Mouse (Mus musculus): ENCODE data around the gene Traf3ip2. TPM values are rescaled to one million over a fixed set of nuclear protein-coding genes. Genes with fewer than 3 reads are reported as not detected.

Traf3ip2 gene
- polyA plus RNA-seq, 1 experiment from 2014 or later: 9.4 TPM

DNA sequence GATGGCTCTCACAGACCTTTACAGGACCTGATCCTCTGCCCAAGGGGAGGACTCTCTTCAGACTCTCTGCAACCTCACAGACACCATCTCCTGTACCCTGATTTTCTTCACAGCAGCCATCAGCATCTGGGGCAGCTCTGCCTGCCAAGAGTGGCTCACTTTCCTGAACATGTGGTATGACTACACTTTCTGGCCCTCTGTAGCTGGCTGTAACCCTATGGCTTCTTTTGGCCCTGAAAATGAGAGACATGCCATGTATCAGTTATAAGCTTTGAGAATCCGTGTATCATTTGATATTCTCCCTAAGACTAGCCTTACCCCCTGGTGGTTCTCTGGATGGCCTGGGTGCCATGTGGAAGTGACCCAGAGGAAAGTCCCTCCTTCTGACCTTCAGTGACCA is 58.7 kb downstream of the Traf3ip2 start:
- DNase-seq (ENCODE audit: low spot score) (no peak), ATAC-seq (ENCODE audit: insufficient read depth, low FRiP score, low TSS enrichment) (no peak)
- H3K27ac ChIP-seq (ENCODE audit: low read depth, low read length): no peak overlapping the region
- H3K36me3 ChIP-seq (ENCODE audit: control insufficient read depth, insufficient read depth, low read length): no peaks in the 10 kb centered on the region
- no peak overlapping the region for H3K9ac ChIP-seq (ENCODE audit: low read length)
- no peaks in the 10 kb centered on the region for H3K27me3 ChIP-seq (ENCODE audit: control insufficient read depth, insufficient read depth, low read length)
- H3K4me2 ChIP-seq (ENCODE audit: low read depth): no peak overlapping the region
- peaks cover 26% of the 10 kb centered on the region for H3K4me1 ChIP-seq (ENCODE audit: control insufficient read depth, insufficient read depth, low read length)
- H3K9me3 ChIP-seq (ENCODE audit: control insufficient read depth, low read length): no peaks in the 10 kb centered on the region
- no peak overlapping the region for H3K4me3 ChIP-seq (ENCODE audit: low read depth, low read length)
- WGBS: 85% methylated on average over 1 of the region's 1 CpGs

DNA sequence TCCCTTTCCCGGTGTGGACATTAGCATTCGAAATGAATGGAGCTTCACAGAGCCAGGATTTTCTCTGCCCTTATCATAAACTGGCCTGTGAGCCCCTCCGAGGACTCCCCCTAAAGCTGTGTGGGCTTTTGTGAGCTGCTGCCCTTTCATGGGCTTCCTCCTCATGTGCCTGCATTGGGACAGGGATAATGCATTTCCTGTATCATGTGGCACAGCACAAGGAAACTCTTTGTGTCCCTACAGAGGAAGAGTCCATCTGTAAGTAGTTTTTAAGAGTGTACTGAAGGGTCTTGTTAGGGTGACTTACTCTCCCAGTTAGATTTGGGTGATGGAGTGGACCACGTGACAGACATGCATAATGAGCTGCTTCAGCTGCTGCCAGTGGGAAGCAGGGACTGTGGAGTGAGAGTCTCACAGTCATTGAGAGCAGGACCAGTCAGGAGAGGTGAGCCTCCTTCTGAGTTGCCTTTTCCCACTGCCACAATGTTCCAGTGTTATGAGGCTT is 59.9 kb downstream of the Traf3ip2 start:
- Histone ChIP-seq H3K4me1 (ENCODE audit: control insufficient read depth, insufficient read depth, low read length) (peaks cover 25% of the 10 kb centered on the region), H3K4me2 (ENCODE audit: low read depth) (no peak overlapping the region), H3K27ac (ENCODE audit: low read depth, low read length) (peak overlapping the region; percentile 79), H3K9ac (ENCODE audit: low read length) (no peak overlapping the region), H3K36me3 (ENCODE audit: control insufficient read depth, insufficient read depth, low read length) (no peaks in the 10 kb centered on the region), H3K4me3 (ENCODE audit: low read depth, low read length) (no peak overlapping the region), H3K9me3 (ENCODE audit: control insufficient read depth, low read length) (no peaks in the 10 kb centered on the region), H3K27me3 (ENCODE audit: control insufficient read depth, insufficient read depth, low read length) (no peaks in the 10 kb centered on the region)
- 20% methylated on average over 4 of the region's 4 CpGs for WGBS
- DNase-seq (ENCODE audit: low spot score) (peak; percentile 69), ATAC-seq (ENCODE audit: insufficient read depth, low FRiP score, low TSS enrichment) (peak; percentile 94)

DNA sequence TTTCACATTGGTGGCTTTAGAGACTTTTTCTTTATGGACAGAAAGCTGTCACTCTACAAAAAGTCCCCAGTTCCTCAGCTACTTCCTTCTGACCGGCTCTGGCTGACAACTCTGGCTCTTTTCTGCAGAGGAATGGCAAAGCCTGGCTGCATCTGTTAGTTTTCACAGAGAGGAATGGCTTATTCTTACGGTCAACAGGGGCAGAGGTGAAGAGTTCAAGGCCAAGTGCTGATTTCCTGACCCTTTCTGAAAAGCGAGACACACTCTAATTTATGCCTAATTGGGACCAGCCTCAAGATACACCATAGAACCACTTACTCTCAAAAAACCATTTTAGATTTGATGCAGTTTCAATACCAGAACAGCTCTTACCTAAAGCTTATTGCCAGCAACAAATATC is 61.4 kb downstream of the Traf3ip2 start:
- Histone ChIP-seq H3K9ac (ENCODE audit: low read length) (no peak overlapping the region), H3K4me1 (ENCODE audit: control insufficient read depth, insufficient read depth, low read length) (peaks cover 25% of the 10 kb centered on the region), H3K4me2 (ENCODE audit: low read depth) (no peak overlapping the region), H3K27me3 (ENCODE audit: control insufficient read depth, insufficient read depth, low read length) (no peaks in the 10 kb centered on the region), H3K27ac (ENCODE audit: low read depth, low read length) (0 out of 2 replicates have a peak overlapping the region, but pooled peaks have one; percentile 47), H3K9me3 (ENCODE audit: control insufficient read depth, low read length) (no peaks in the 10 kb centered on the region), H3K36me3 (ENCODE audit: control insufficient read depth, insufficient read depth, low read length) (no peaks in the 10 kb centered on the region), H3K4me3 (ENCODE audit: low read depth, low read length) (no peak overlapping the region)
- no peak for DNase-seq (ENCODE audit: low spot score)
- ATAC-seq (ENCODE audit: insufficient read depth, low FRiP score, low TSS enrichment): no peak
- 8% methylated on average over 3 of the region's 3 CpGs for WGBS

DNA sequence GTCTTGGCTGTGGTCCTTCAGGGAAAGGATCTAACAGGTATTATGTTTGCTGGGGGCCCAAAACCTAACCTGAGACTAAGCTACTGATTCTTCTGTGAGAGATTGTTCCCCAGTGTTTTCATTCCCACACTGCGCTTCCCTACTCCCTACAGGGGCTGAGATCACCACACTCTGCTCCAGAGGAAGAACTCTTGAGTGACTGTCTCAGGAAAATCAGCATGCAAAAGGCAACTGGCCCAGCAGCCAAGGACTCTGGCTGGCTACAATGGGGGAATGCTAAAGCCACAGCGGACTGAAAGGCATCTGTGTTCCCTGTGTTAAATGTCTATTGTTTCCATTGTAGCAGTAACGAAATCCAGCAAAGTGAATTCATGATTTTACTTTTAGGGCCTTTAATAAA is 62.0 kb downstream of the Traf3ip2 start:
- DNase-seq (ENCODE audit: low spot score): peak; percentile 32
- Histone ChIP-seq H3K27me3 (ENCODE audit: control insufficient read depth, insufficient read depth, low read length) (no peaks in the 10 kb centered on the region), H3K36me3 (ENCODE audit: control insufficient read depth, insufficient read depth, low read length) (no peaks in the 10 kb centered on the region), H3K4me2 (ENCODE audit: low read depth) (no peak overlapping the region), H3K9ac (ENCODE audit: low read length) (no peak overlapping the region), H3K9me3 (ENCODE audit: control insufficient read depth, low read length) (no peaks in the 10 kb centered on the region), H3K4me3 (ENCODE audit: low read depth, low read length) (no peak overlapping the region), H3K4me1 (ENCODE audit: control insufficient read depth, insufficient read depth, low read length) (peaks cover 25% of the 10 kb centered on the region), H3K27ac (ENCODE audit: low read depth, low read length) (peak overlapping the region; percentile 39; the same call in 1 of the 2 replicates)
- 27% methylated on average over 3 of the region's 3 CpGs for WGBS
- ATAC-seq (ENCODE audit: insufficient read depth, low FRiP score, low TSS enrichment): peak; percentile 28; the same call in 1 of the 2 replicates

DNA sequence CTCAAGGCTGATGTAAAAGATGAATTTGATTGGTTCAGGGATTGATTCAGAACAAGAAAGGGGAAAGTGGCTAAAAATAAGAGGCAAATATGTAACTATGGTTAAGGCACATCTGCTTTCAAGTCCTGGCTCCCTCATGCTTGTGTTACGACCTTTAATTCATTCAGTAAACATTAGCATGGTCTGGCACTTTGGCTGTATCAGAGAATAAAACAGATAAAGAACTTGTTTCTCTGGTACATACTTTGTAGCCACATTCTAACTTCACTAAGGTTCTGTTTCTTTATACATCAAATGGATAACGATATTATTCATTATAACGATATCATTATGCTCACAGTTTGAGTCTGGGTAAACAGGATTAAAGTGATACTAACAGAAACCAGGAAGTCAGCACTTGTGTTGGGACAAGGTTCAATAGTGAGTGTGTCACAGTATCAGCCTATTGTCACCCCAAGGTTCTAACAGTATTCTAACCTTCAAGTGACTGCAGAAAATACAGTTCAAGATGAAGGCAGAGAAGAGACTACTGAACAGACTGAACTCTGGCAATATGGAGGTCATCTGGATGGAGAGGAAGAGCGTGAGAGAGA is 65.6 kb downstream of the Traf3ip2 start:
- ATAC-seq (ENCODE audit: insufficient read depth, low FRiP score, low TSS enrichment): no peak
- H3K9me3 ChIP-seq (ENCODE audit: control insufficient read depth, low read length): no peaks in the 10 kb centered on the region
- H3K36me3 ChIP-seq (ENCODE audit: control insufficient read depth, insufficient read depth, low read length): no peaks in the 10 kb centered on the region
- no peaks in the 10 kb centered on the region for H3K27me3 ChIP-seq (ENCODE audit: control insufficient read depth, insufficient read depth, low read length)
- H3K27ac ChIP-seq (ENCODE audit: low read depth, low read length): no peak overlapping the region
- H3K4me2 ChIP-seq (ENCODE audit: low read depth): no peak overlapping the region
- H3K9ac ChIP-seq (ENCODE audit: low read length): no peak overlapping the region
- H3K4me1 ChIP-seq (ENCODE audit: control insufficient read depth, insufficient read depth, low read length): peaks cover 12% of the 10 kb centered on the region
- 91% methylated on average over 4 of the region's 4 CpGs for WGBS
- DNase-seq (ENCODE audit: low spot score): no peak
- H3K4me3 ChIP-seq (ENCODE audit: low read depth, low read length): no peak overlapping the region

DNA sequence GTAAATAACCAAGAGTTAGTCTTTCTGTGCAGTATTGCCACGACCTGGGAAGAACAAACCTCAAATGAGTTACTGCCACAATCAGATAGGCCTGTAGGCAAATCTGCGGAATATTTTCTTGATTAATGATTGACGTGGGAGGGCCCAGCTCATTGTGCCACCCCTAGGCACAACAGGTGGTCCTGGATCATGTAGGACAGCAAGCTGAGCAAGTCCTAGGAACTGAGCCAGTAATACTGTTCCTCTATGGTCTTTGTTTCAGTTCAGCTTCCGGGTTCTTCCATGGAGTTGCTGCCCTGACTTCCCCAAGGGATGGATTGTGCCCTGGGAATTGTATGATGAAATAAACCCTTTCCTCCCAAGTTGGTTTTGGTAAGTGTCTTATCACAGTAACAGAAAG is 68.3 kb downstream of the Traf3ip2 start:
- no peaks in the 10 kb centered on the region for H3K9me3 ChIP-seq (ENCODE audit: control insufficient read depth, low read length)
- no peak overlapping the region for H3K9ac ChIP-seq (ENCODE audit: low read length)
- no peak overlapping the region for H3K27ac ChIP-seq (ENCODE audit: low read depth, low read length)
- 79% methylated on average over 4 of the region's 4 CpGs for WGBS
- no peaks in the 10 kb centered on the region for H3K27me3 ChIP-seq (ENCODE audit: control insufficient read depth, insufficient read depth, low read length)
- no peak for DNase-seq (ENCODE audit: low spot score)
- no peaks in the 10 kb centered on the region for H3K4me1 ChIP-seq (ENCODE audit: control insufficient read depth, insufficient read depth, low read length)
- ATAC-seq (ENCODE audit: insufficient read depth, low FRiP score, low TSS enrichment): no peak
- no peak overlapping the region for H3K4me2 ChIP-seq (ENCODE audit: low read depth)
- H3K36me3 ChIP-seq (ENCODE audit: control insufficient read depth, insufficient read depth, low read length): no peaks in the 10 kb centered on the region
- no peak overlapping the region for H3K4me3 ChIP-seq (ENCODE audit: low read depth, low read length)

DNA sequence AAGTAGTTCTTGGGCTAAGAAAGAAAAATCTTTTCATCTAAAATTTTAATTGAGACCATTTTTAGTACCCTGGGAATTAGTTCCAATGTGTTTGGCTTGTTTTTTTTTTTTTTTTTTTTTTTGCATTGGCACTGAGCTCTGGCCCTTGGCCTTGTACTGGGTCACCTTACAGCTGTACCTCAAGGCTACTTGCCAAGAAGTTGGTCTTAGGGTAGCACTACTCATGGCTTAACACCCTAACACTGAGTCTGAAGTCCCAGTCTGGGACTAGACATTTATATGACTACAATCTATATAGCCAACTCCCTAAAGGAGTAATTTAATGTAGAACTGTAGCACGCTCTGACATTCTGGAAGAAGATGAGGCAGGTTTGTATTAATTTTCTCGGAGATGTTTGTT is 69.8 kb downstream of the Traf3ip2 start:
- Histone ChIP-seq H3K4me1 (ENCODE audit: control insufficient read depth, insufficient read depth, low read length) (no peaks in the 10 kb centered on the region), H3K4me3 (ENCODE audit: low read depth, low read length) (no peak overlapping the region)
- WGBS: 87% methylated on average over 2 of the region's 2 CpGs

DNA sequence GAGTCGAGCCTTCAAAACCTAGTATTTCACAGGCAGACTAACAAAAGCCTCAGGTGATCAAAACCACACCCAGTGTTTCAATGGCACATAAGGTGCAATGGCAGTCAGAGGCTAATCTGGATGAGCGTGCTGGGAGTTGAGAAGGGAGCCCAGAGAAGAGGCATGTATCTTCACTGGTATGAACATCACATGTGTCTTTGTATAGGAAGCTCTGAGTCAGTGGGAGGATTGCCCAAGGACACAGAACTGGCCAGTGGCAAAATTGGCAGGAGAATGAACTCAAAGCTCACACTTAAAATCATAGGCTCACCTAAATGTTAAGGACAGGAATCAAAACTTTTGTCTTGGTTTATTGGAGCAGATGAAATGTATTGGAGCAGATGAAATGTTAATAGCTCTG is 70.7 kb downstream of the Traf3ip2 start:
- no peaks in the 10 kb centered on the region for H3K27me3 ChIP-seq (ENCODE audit: control insufficient read depth, insufficient read depth, low read length)
- WGBS: 91% methylated on average over 2 of the region's 2 CpGs
- H3K4me1 ChIP-seq (ENCODE audit: control insufficient read depth, insufficient read depth, low read length): no peaks in the 10 kb centered on the region
- H3K9me3 ChIP-seq (ENCODE audit: control insufficient read depth, low read length): no peaks in the 10 kb centered on the region
- DNase-seq (ENCODE audit: low spot score) (no peak), ATAC-seq (ENCODE audit: insufficient read depth, low FRiP score, low TSS enrichment) (no peak)
- H3K36me3 ChIP-seq (ENCODE audit: control insufficient read depth, insufficient read depth, low read length): no peaks in the 10 kb centered on the region
- H3K27ac ChIP-seq (ENCODE audit: low read depth, low read length): no peak overlapping the region
- no peak overlapping the region for H3K4me3 ChIP-seq (ENCODE audit: low read depth, low read length)
- no peak overlapping the region for H3K4me2 ChIP-seq (ENCODE audit: low read depth)
- H3K9ac ChIP-seq (ENCODE audit: low read length): no peak overlapping the region

More for the DNA sequence above, 69.8 kb downstream of the Traf3ip2 start:
- H3K9ac ChIP-seq (ENCODE audit: low read length): no peak overlapping the region
- no peak for ATAC-seq (ENCODE audit: insufficient read depth, low FRiP score, low TSS enrichment)
- no peaks in the 10 kb centered on the region for H3K36me3 ChIP-seq (ENCODE audit: control insufficient read depth, insufficient read depth, low read length)
- no peaks in the 10 kb centered on the region for H3K27me3 ChIP-seq (ENCODE audit: control insufficient read depth, insufficient read depth, low read length)
- no peak overlapping the region for H3K27ac ChIP-seq (ENCODE audit: low read depth, low read length)
- DNase-seq (ENCODE audit: low spot score): no peak
- no peak overlapping the region for H3K4me2 ChIP-seq (ENCODE audit: low read depth)
- no peaks in the 10 kb centered on the region for H3K9me3 ChIP-seq (ENCODE audit: control insufficient read depth, low read length)

DNA sequence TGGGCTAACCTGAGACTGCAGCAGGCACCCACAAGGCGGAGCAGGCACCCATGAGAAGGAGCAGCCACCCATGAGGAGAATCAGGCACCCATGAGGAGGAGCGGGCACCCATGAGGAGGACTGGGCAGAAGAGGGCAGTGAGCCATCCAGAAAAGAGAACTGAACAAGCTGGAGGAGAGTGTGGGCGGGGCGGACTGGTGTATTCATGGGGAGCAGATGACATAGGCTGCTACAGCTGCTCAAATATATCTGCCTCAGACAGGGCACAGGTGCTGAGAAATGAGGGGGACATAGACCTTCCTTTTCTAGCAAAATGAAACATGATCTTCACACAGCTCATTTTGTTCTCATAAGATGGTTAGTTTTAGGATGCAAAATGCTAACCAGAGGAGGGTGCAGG is 74.1 kb downstream of the Traf3ip2 start:
- no peak overlapping the region for H3K4me3 ChIP-seq (ENCODE audit: low read depth, low read length)
- no peak for ATAC-seq (ENCODE audit: insufficient read depth, low FRiP score, low TSS enrichment)
- DNase-seq (ENCODE audit: low spot score): no peak
- 93% methylated on average over 4 of the region's 4 CpGs for WGBS
- H3K9me3 ChIP-seq (ENCODE audit: control insufficient read depth, low read length): no peaks in the 10 kb centered on the region
- no peaks in the 10 kb centered on the region for H3K36me3 ChIP-seq (ENCODE audit: control insufficient read depth, insufficient read depth, low read length)
- H3K9ac ChIP-seq (ENCODE audit: low read length): no peak overlapping the region
- H3K27me3 ChIP-seq (ENCODE audit: control insufficient read depth, insufficient read depth, low read length): no peaks in the 10 kb centered on the region
- no peaks in the 10 kb centered on the region for H3K4me1 ChIP-seq (ENCODE audit: control insufficient read depth, insufficient read depth, low read length)
- H3K4me2 ChIP-seq (ENCODE audit: low read depth): no peak overlapping the region
- no peak overlapping the region for H3K27ac ChIP-seq (ENCODE audit: low read depth, low read length)
